Mouse (Mus musculus) adrenal gland, postnatal 4 days (tissue): ENCODE data around the gene Hook2. TPM values are rescaled to one million over a fixed set of nuclear protein-coding genes. Genes with fewer than 3 reads are reported as not detected.

Source experiments
- DNase-seq, 2 experiments: peaks; one replicate each; pipeline ENCODE4 v3.0.0; 2021 to 2022; ENCODE audit warnings: low spot score in 2 of 2, mixed read lengths in 2 of 2
- total RNA-seq, 2 experiments: library from RNA; stranded (reverse); gene quantifications; 2 replicates each; pipeline ENCODE4 v1.2.3; 2021

Hook2 gene
- total RNA-seq, 2 experiments from 2014 or later = 10.6 to 13.8 TPM

GRCm38 (mm10) chr8:84985684-84986378, 4.6 kb upstream of the Hook2 start:
- peak; percentile 70 to 79 for DNase-seq

- DNase-seq = no peak
Measured at GRCm38 (mm10) chr8:84986379-84986945, 3.9 kb upstream of the Hook2 start.

GRCm38 (mm10) chr8:84987388-84987787, 3.0 kb upstream of the Hook2 start:
- no peak for DNase-seq

- DNase-seq = no peak
Measured at GRCm38 (mm10) chr8:84987903-84988302, 2.5 kb upstream of the Hook2 start.

- no peak for DNase-seq
Measured at GRCm38 (mm10) chr8:84989311-84989731, 1.1 kb upstream of the Hook2 start.

- DNase-seq = peak; percentile 88 to 90
Measured at GRCm38 (mm10) chr8:84989810-84990209, 593 bp upstream of the Hook2 start.

- DNase-seq = no peak
Measured at GRCm38 (mm10) chr8:84990836-84991235, 433 bp downstream of the Hook2 start.

- no peak for DNase-seq
Measured at GRCm38 (mm10) chr8:84994375-84994774, 4.0 kb downstream of the Hook2 start.

GRCm38 (mm10) chr8:84995680-84996079, 5.3 kb downstream of the Hook2 start:
- DNase-seq = no peak

- DNase-seq = no peak
Measured at GRCm38 (mm10) chr8:84996978-84997377, 6.6 kb downstream of the Hook2 start.

GRCm38 (mm10) chr8:84997649-84998295, 7.4 kb downstream of the Hook2 start:
- DNase-seq = peak; percentile 71 to 76

- DNase-seq = no peak
Measured at GRCm38 (mm10) chr8:85007686-85008085, 17.3 kb downstream of the Hook2 start.

- no peak for DNase-seq
Measured at GRCm38 (mm10) chr8:85011242-85011641, 20.8 kb downstream of the Hook2 start.

- peak in 1 of 2 experiments; percentile 56 for DNase-seq
Measured at GRCm38 (mm10) chr8:85013230-85013840, 22.9 kb downstream of the Hook2 start.

- no peak for DNase-seq
Measured at GRCm38 (mm10) chr8:85014431-85014830, 24.0 kb downstream of the Hook2 start, which contains the start of gene Best2. TSS of gene Best2 (minus strand) at chr8:85014531.

- DNase-seq = no peak
Measured at GRCm38 (mm10) chr8:85016724-85017123, 26.3 kb downstream of the Hook2 start.

- no peak for DNase-seq
Measured at GRCm38 (mm10) chr8:85017209-85017608, 26.8 kb downstream of the Hook2 start.

- DNase-seq = no peak
Measured at GRCm38 (mm10) chr8:85021514-85022055, 31.2 kb downstream of the Hook2 start.

- no peak for DNase-seq
Measured at GRCm38 (mm10) chr8:85023846-85024245, 33.4 kb downstream of the Hook2 start.

- peak; percentile 37 to 65 for DNase-seq
Measured at GRCm38 (mm10) chr8:85025098-85025932, 34.9 kb downstream of the Hook2 start, which contains the start of gene Asna1. TSS of gene Asna1 (minus strand) at chr8:85025281.
